Mouse (Mus musculus) neutrophil, adult 5-6 weeks (primary cell): ENCODE data around the gene Cubn. TPM values are rescaled to one million over a fixed set of nuclear protein-coding genes. Genes with fewer than 3 reads are reported as not detected.
A peak's percentile ranks its signal among the peaks of the same experiment; 100 is the strongest.

Experiments
- ATAC-seq: fragments of 151-379, 151-347 bp; 2 replicates; pipeline ENCODE4 v1.8.0; 2017; ENCODE audit warnings: mild to moderate bottlenecking, moderate TSS enrichment; ENCODE audit not compliant: insufficient number of reproducible peaks, poor library complexity, low FRiP score, severe bottlenecking; ENCODE audit errors: extremely low read depth
- total RNA-seq: library from RNA; stranded (forward); fragments of 200-1000 nt; gene quantifications from 2 replicates; pipeline ENCODE4 v1.2.3, GENCODE M21; 2017

Cubn gene
- total RNA-seq: under 0.01 TPM in 1 of 2 replicates, not detected in the other

GRCm38 (mm10) chr2:13491734-13492133, at the start of gene Cubn:
TSS of gene Cubn (minus strand) at chr2:13491813.
- ATAC-seq: no peak

GRCm38 (mm10) chr2:13539860-13540259, 48.2 kb upstream of the Cubn start:
- ATAC-seq: no peak

GRCm38 (mm10) chr2:13538704-13539377, 47.2 kb upstream of the Cubn start:
- no peak for ATAC-seq

DNA sequence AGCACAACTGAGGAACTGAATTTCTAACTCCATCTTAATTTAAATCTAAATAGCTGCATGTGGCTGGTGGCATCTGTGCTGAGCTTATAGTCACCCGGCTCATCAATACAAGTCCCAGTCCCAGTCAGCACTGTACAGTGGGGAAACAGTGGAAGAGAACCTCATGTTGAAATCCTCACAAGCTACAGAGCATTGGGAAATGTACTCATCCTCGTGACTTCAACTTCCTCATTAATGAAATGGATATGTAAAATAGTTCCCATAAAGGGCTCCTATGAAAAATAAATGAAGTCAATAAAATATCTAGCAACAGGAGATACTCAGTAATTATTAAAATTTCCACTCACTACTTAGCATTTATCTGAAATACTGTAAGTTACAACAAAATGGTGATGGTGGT, 46.6 kb upstream of the Cubn start:
- ATAC-seq: peak; percentile 79

- ATAC-seq: peak; percentile 77
Observed at GRCm38 (mm10) chr2:13537733-13538132, 46.1 kb upstream of the Cubn start.

- no peak for ATAC-seq
Observed at GRCm38 (mm10) chr2:13536747-13537146, 45.1 kb upstream of the Cubn start.

- ATAC-seq: no peak
Observed at GRCm38 (mm10) chr2:13530639-13531038, 39.0 kb upstream of the Cubn start.

DNA sequence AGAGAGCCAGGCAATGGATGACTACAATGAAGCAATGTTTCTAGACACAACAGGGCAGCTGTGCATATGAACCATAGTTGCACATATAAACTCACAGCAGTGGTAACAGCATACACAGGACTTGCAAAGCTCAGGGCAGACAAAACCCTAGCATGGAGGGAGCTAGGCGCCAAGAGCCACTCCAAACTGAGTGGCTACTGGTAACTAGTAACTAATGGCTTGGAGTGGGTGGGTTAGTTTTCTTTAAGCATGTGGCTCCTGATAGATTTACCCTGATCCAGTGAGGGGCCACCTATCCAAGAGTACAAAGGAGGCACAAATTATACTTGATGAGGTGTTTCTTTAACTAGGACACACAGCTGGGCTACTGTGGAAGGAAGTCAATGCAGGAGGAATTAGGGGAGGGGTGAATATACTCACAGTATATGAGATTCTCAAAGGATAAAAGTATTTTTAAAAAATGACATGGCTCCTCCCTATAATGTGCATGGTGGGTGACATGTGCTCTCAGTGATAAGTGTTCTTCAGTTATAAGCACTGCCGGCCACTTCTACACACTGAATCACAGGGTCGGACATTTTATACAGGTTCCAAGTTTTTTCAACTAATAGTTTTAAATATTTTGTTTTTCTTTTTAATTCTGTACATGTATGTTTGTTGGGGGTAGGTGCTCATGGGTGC, 37.8 kb upstream of the Cubn start:
- no peak for ATAC-seq

DNA sequence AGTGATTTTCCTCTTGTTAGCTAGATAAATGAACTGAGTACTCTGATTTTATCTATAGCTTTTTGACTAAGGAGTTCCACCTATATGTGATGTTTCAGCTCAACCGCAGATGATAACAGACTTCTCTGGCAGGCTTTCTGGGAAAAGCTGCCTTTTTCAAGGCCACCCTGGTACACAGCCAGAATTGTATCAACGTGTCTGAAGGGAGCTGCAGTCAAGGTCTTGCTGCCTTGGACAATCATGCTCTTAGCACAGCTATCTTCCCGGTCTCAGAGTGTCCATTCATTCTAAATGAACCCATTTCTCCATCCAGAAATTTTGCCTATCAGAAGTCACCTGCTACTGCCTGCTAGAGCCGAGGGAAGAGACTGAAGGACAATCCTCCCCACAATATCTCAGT, 35.9 kb upstream of the Cubn start:
- ATAC-seq: no peak

- ATAC-seq: no peak
Observed at GRCm38 (mm10) chr2:13527125-13527524, 35.5 kb upstream of the Cubn start.

DNA sequence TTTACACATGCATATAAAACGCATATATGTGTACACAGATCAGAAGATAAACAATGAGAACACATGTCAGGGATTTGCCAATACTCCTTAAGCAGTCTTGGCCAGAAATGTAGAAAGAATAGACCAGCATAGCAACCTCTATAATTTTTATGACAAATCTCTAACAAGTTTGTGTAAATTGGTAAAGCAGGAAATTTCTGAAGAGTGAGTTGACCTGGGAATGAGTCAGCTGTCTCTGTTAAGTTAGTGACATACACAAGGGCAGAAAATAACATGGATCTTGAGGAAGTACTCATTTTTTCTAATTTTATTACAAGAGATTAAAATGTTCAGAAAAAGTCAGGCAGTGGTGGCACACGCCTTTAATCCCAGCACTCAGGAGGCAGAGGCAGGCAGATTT, 34.6 kb upstream of the Cubn start:
- no peak for ATAC-seq

- ATAC-seq: no peak
Observed at GRCm38 (mm10) chr2:13523540-13524456, 32.2 kb upstream of the Cubn start.

GRCm38 (mm10) chr2:13522106-13522505, 30.5 kb upstream of the Cubn start:
- no peak for ATAC-seq

DNA sequence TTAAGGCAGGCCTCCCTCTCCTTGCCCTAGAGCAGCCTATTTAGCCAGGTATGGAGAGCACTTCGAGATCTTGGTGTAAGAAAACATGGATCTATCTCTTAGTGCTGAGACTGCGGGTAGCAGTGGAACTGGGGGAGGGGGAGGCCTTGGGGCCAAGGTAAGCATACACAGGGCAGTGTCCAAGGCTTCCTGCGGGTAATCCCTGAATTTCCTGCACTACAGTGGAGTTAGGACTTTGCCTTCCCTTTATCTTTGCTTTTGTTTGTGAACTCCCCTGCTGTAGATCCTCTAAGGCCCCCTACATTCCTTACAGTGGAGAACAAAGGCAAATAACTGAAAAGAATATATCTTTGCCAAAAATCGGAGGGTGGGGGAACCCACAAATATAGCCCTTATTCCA, 23.3 kb upstream of the Cubn start:
- ATAC-seq: no peak

DNA sequence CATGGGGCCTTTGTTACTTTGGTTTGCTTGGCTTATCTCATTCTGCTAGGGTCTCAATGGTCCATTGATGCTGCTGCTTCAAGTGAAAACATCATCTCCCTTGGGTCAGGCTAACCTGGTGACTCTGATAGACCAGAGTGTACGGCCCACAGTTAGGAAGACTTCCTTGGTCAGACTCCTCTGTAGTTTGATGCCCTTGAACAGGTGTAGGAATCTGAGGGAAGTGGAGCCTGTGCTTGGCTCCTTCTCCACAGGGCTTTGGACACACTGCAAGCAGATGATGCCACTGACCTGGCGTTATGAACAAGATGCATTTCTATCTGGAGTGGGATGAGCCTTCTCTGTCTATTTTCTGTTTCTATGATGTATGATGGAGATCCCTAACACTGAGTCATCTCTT, 11.1 kb upstream of the Cubn start:
- ATAC-seq: no peak

GRCm38 (mm10) chr2:13501553-13501952, 9.9 kb upstream of the Cubn start:
- no peak for ATAC-seq

DNA sequence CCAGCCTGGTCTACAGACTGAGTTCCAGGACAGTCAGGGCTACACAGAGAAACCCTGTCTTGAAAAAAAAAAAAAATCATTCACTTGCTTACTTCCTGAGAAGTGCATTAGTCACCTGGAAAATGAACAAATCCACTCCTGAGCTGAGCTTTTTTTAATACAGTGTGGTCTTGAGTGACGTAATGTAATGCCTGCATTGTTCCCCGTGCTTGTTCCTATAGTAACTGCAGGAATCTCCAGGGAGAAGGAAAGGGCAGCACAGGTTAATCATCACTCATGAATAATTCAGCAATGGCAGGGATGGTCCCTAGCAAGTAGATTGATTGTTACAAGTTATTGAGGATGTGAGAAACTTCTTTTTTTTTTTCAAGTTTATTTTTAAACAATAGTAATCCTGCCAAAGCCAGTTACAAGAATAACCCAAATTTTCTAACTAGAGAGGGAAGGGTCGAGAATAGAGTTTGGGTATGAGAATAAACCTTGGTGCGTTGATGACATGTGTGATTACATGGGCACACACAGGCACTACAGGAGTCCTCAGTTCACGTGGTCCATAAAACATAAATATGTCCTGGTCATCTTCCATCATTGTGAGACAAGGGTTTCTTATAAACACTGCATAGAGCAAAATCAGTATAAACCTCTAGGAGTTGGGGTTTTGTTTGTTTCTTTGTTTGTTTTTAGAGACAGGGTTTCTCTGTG, 8.8 kb upstream of the Cubn start:
- ATAC-seq: no peak

- no peak for ATAC-seq
Observed at GRCm38 (mm10) chr2:13499196-13499595, 7.6 kb upstream of the Cubn start.

DNA sequence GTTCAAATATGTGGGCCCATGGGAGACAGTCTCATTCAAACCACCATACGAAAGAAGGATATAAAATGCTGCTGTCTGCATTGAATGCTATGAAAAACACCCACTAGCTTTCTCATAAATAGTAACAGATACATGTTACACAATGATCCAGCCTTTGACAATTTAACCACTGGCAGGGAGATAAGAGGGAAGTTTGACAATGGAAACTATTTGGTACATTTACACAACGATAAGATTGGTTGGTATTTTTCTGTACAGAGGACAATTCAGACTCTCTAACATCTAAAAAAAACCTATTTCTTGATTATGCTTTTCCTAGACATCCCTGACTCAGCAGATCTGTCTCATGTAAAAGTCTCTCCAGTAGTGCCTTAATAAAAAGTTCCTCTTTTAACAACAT, 4.5 kb upstream of the Cubn start:
- no peak for ATAC-seq
